Mouse (Mus musculus): ENCODE results near the gene Serpina11. TPM values are rescaled to one million over a fixed set of nuclear protein-coding genes. Genes with fewer than 3 reads are reported as not detected.
"Not testable (repeated sequence)": the region's sequence is repeated elsewhere in the genome, so short reads cannot be mapped to it uniquely, and the experiment has no call there.

Serpina11 gene
- polyA plus RNA-seq, 1 experiment from 2014 or later: not detected

GRCm38 (mm10) chr12:103969577-103970116, 20.1 kb downstream of the Serpina11 start:
- Histone ChIP-seq H3K9me3 (replicated peaks) (no peaks in the 10 kb centered on the region), H3K9ac (no peak overlapping the region), H3K27ac (replicated peaks) (no peak overlapping the region), H3K4me1 (no peaks in the 10 kb centered on the region), H3K4me2 (replicated peaks) (no peak overlapping the region), H3K36me3 (no peaks in the 10 kb centered on the region), H3K27me3 (no peaks in the 10 kb centered on the region), H3K4me3 (replicated peaks) (no peak overlapping the region)
- 87% methylated on average over 9 of the region's 9 CpGs for WGBS
- no peak for ATAC-seq (ENCODE audit: insufficient number of reproducible peaks, low FRiP score, low TSS enrichment, low read depth)

- H3K4me1 ChIP-seq: no peaks in the 10 kb centered on the region
- no peaks in the 10 kb centered on the region for H3K36me3 ChIP-seq
- no peaks in the 10 kb centered on the region for H3K27me3 ChIP-seq
- H3K4me2 ChIP-seq (replicated peaks): no peak overlapping the region
- H3K4me3 ChIP-seq (replicated peaks): no peak overlapping the region
- no peak for ATAC-seq (ENCODE audit: insufficient number of reproducible peaks, low FRiP score, low TSS enrichment, low read depth)
- H3K9ac ChIP-seq: no peak overlapping the region
- H3K27ac ChIP-seq (replicated peaks): no peak overlapping the region
- WGBS: 65% methylated on average over 3 of the region's 3 CpGs
- H3K9me3 ChIP-seq (replicated peaks): no peaks in the 10 kb centered on the region
These were observed 23.0 kb downstream of the Serpina11 start for GRCm38 (mm10) chr12:103966761-103967160.

GRCm38 (mm10) chr12:103963288-103963687, 26.5 kb downstream of the Serpina11 start:
- no peak for ATAC-seq (ENCODE audit: insufficient number of reproducible peaks, low FRiP score, low TSS enrichment, low read depth)
- no peaks in the 10 kb centered on the region for H3K4me1 ChIP-seq
- H3K4me2 ChIP-seq (replicated peaks): no peak overlapping the region
- H3K9ac ChIP-seq: no peak overlapping the region
- H3K27ac ChIP-seq (replicated peaks): no peak overlapping the region
- WGBS: 74% methylated on average over 4 of the region's 4 CpGs
- no peak overlapping the region for H3K4me3 ChIP-seq (replicated peaks)
- no peaks in the 10 kb centered on the region for H3K27me3 ChIP-seq
- H3K36me3 ChIP-seq: no peaks in the 10 kb centered on the region
- no peaks in the 10 kb centered on the region for H3K9me3 ChIP-seq (replicated peaks)

- Histone ChIP-seq H3K27me3 (no peaks in the 10 kb centered on the region), H3K9ac (no peak overlapping the region), H3K4me2 (replicated peaks) (no peak overlapping the region), H3K27ac (replicated peaks) (no peak overlapping the region), H3K36me3 (no peaks in the 10 kb centered on the region), H3K9me3 (replicated peaks) (no peaks in the 10 kb centered on the region), H3K4me3 (replicated peaks) (no peak overlapping the region), H3K4me1 (no peaks in the 10 kb centered on the region)
- no peak for ATAC-seq (ENCODE audit: insufficient number of reproducible peaks, low FRiP score, low TSS enrichment, low read depth)
- 63% methylated on average over 8 of the region's 8 CpGs for WGBS
These were observed 26.9 kb downstream of the Serpina11 start for GRCm38 (mm10) chr12:103962860-103963259.

GRCm38 (mm10) chr12:103962337-103962736, 27.4 kb downstream of the Serpina11 start:
- Histone ChIP-seq H3K36me3 (no peaks in the 10 kb centered on the region), H3K4me3 (replicated peaks) (no peak overlapping the region), H3K9me3 (replicated peaks) (no peaks in the 10 kb centered on the region), H3K9ac (no peak overlapping the region), H3K27me3 (no peaks in the 10 kb centered on the region), H3K27ac (replicated peaks) (no peak overlapping the region), H3K4me2 (replicated peaks) (no peak overlapping the region), H3K4me1 (no peaks in the 10 kb centered on the region)
- ATAC-seq (ENCODE audit: insufficient number of reproducible peaks, low FRiP score, low TSS enrichment, low read depth): no peak
- 81% methylated on average over 5 of the region's 5 CpGs for WGBS

- no peak overlapping the region for H3K4me2 ChIP-seq (replicated peaks)
These were observed 28.0 kb downstream of the Serpina11 start for GRCm38 (mm10) chr12:103961716-103962115.

GRCm38 (mm10) chr12:103958798-103959197, 31.0 kb downstream of the Serpina11 start, which contains the start of gene Serpina1e:
TSS of gene Serpina1e (minus strand) at chr12:103958975.
- Histone ChIP-seq H3K4me3 (replicated peaks) (no peak within 1 kb of the TSS), H3K27ac (replicated peaks) (no peak within 1 kb of the TSS), H3K27me3 (no peaks in the 10 kb centered on the region), H3K4me2 (replicated peaks) (no peak within 1 kb of the TSS), H3K4me1 (no peaks in the 10 kb centered on the region), H3K9ac (no peak within 1 kb of the TSS), H3K9me3 (replicated peaks) (no peaks in the 10 kb centered on the region), H3K36me3 (no peaks in the 10 kb centered on the region)
- WGBS: 78% methylated on average over 3 of the region's 3 CpGs
- ATAC-seq (ENCODE audit: insufficient number of reproducible peaks, low FRiP score, low TSS enrichment, low read depth): 0 out of 2 replicates have a peak, but pooled peaks have one; percentile 11

More at GRCm38 (mm10) chr12:103961716-103962115, 28.0 kb downstream of the Serpina11 start:
- no peaks in the 10 kb centered on the region for H3K27me3 ChIP-seq
- no peaks in the 10 kb centered on the region for H3K9me3 ChIP-seq (replicated peaks)
- no peak for ATAC-seq (ENCODE audit: insufficient number of reproducible peaks, low FRiP score, low TSS enrichment, low read depth)
- H3K27ac ChIP-seq (replicated peaks): no peak overlapping the region
- H3K4me1 ChIP-seq: no peaks in the 10 kb centered on the region
- H3K4me3 ChIP-seq (replicated peaks): no peak overlapping the region
- H3K9ac ChIP-seq: no peak overlapping the region
- no peaks in the 10 kb centered on the region for H3K36me3 ChIP-seq
- WGBS: 90% methylated on average over 1 of the region's 1 CpGs

- not testable (repeated sequence) for H3K4me3 ChIP-seq (replicated peaks)
These were observed 33.2 kb downstream of the Serpina11 start for GRCm38 (mm10) chr12:103956555-103956954.

GRCm38 (mm10) chr12:103952972-103953371, 36.8 kb downstream of the Serpina11 start:
- H3K27ac ChIP-seq (replicated peaks); ATAC-seq (ENCODE audit: insufficient number of reproducible peaks, low FRiP score, low TSS enrichment, low read depth); H3K4me1 ChIP-seq; H3K4me3 ChIP-seq (replicated peaks); H3K36me3 ChIP-seq; H3K9ac ChIP-seq; H3K9me3 ChIP-seq (replicated peaks); H3K27me3 ChIP-seq; H3K4me2 ChIP-seq (replicated peaks): not testable (repeated sequence)
- 73% methylated on average over 3 of the region's 3 CpGs for WGBS

More at GRCm38 (mm10) chr12:103956555-103956954, 33.2 kb downstream of the Serpina11 start:
- not testable (repeated sequence) for H3K9me3 ChIP-seq (replicated peaks); H3K27ac ChIP-seq (replicated peaks); H3K27me3 ChIP-seq; H3K36me3 ChIP-seq; H3K4me1 ChIP-seq; ATAC-seq (ENCODE audit: insufficient number of reproducible peaks, low FRiP score, low TSS enrichment, low read depth); H3K4me2 ChIP-seq (replicated peaks); H3K9ac ChIP-seq
- WGBS: 83% methylated on average over 2 of the region's 2 CpGs

- Histone ChIP-seq H3K4me2 (replicated peaks) (no peak overlapping the region), H3K4me3 (replicated peaks) (no peak overlapping the region), H3K4me1 (no peaks in the 10 kb centered on the region), H3K9me3 (replicated peaks) (peaks cover 4% of the 10 kb centered on the region; the same call in 1 of the 2 replicates), H3K36me3 (no peaks in the 10 kb centered on the region), H3K27me3 (no peaks in the 10 kb centered on the region), H3K9ac (no peak overlapping the region), H3K27ac (replicated peaks) (no peak overlapping the region)
- 76% methylated on average over 4 of the region's 4 CpGs for WGBS
- ATAC-seq (ENCODE audit: insufficient number of reproducible peaks, low FRiP score, low TSS enrichment, low read depth): no peak
These were observed 43.5 kb downstream of the Serpina11 start for GRCm38 (mm10) chr12:103946243-103946642.

All from embryonic facial prominence, embryonic 15.5 days (tissue).